Mouse (Mus musculus): ENCODE data around the gene Gm20662. TPM values are rescaled to one million over a fixed set of nuclear protein-coding genes. Genes with fewer than 3 reads are reported as not detected.
A peak's percentile ranks its signal among the peaks of the same experiment; 100 is the strongest.

The Gm20662 gene
- polyA plus RNA-seq, 1 experiment from 2014 or later, result 0.96 TPM

- H3K9ac ChIP-seq (ENCODE audit: low read length), result peak within 1 kb of the TSS; percentile 85
- H3K9me3 ChIP-seq (ENCODE audit: control insufficient read depth, low read length), result no peaks in the 10 kb centered on the region
- peak; percentile 73 for ATAC-seq (ENCODE audit: insufficient number of reproducible peaks, low FRiP score, low TSS enrichment, low read depth)
- H3K4me3 ChIP-seq (ENCODE audit: low read depth, low read length), result peak within 1 kb of the TSS; percentile 96
- H3K36me3 ChIP-seq (ENCODE audit: control insufficient read depth, insufficient read depth, low read length), result 0 out of 2 replicates have a peak, but pooled peaks cover 4% of the 10 kb centered on the region
- peaks cover 41% of the 10 kb centered on the region for H3K4me1 ChIP-seq (ENCODE audit: control insufficient read depth, insufficient read depth, low read length)
- WGBS, result 8% methylated on average over 14 of the region's 14 CpGs
- H3K27ac ChIP-seq (replicated peaks; ENCODE audit: low read depth, low read length), result peak within 1 kb of the TSS; percentile 100
- peak within 1 kb of the TSS; percentile 99 for H3K4me2 ChIP-seq (ENCODE audit: low read depth, severe bottlenecking)
- no peaks in the 10 kb centered on the region for H3K27me3 ChIP-seq (ENCODE audit: control insufficient read depth, insufficient read depth, low read length)
- peak; percentile 94 for DNase-seq (ENCODE audit: low spot score)
Observed at GRCm38 (mm10) chr9:107982681-107983346, 13.3 kb upstream of the Gm20662 start, which contains the start of gene Gm20661. Gene Gm20661, plus strand, starts transcription at chr9:107983058.

- H3K9ac ChIP-seq (ENCODE audit: low read length), result peak overlapping the region; percentile 85
- peak overlapping the region; percentile 99 for H3K4me2 ChIP-seq (ENCODE audit: low read depth, severe bottlenecking)
- peak overlapping the region; percentile 96 for H3K4me3 ChIP-seq (ENCODE audit: low read depth, low read length)
- H3K27me3 ChIP-seq (ENCODE audit: control insufficient read depth, insufficient read depth, low read length), result no peaks in the 10 kb centered on the region
- DNase-seq (ENCODE audit: low spot score), result peak; percentile 94
- H3K9me3 ChIP-seq (ENCODE audit: control insufficient read depth, low read length), result no peaks in the 10 kb centered on the region
- H3K36me3 ChIP-seq (ENCODE audit: control insufficient read depth, insufficient read depth, low read length), result 0 out of 2 replicates have a peak, but pooled peaks cover 4% of the 10 kb centered on the region
- H3K27ac ChIP-seq (replicated peaks; ENCODE audit: low read depth, low read length), result peak overlapping the region; percentile 100
- WGBS, result 7% methylated on average over 4 of the region's 4 CpGs
- H3K4me1 ChIP-seq (ENCODE audit: control insufficient read depth, insufficient read depth, low read length), result peaks cover 43% of the 10 kb centered on the region
- peak; percentile 63 for ATAC-seq (ENCODE audit: insufficient number of reproducible peaks, low FRiP score, low TSS enrichment, low read depth)
Observed at GRCm38 (mm10) chr9:107983421-107983890, 12.7 kb upstream of the Gm20662 start.

- H3K9me3 ChIP-seq (ENCODE audit: control insufficient read depth, low read length), result no peaks in the 10 kb centered on the region
- ATAC-seq (ENCODE audit: insufficient number of reproducible peaks, low FRiP score, low TSS enrichment, low read depth), result no peak
- 23% methylated on average over 19 of the region's 19 CpGs for WGBS
- peak overlapping the region; percentile 99 for H3K4me2 ChIP-seq (ENCODE audit: low read depth, severe bottlenecking)
- peak overlapping the region; percentile 100 for H3K27ac ChIP-seq (replicated peaks; ENCODE audit: low read depth, low read length)
- no peaks in the 10 kb centered on the region for H3K27me3 ChIP-seq (ENCODE audit: control insufficient read depth, insufficient read depth, low read length)
- peaks cover 43% of the 10 kb centered on the region for H3K4me1 ChIP-seq (ENCODE audit: control insufficient read depth, insufficient read depth, low read length)
- DNase-seq (ENCODE audit: low spot score), result peak; percentile 47
- peak overlapping the region; percentile 96 for H3K4me3 ChIP-seq (ENCODE audit: low read depth, low read length)
- H3K36me3 ChIP-seq (ENCODE audit: control insufficient read depth, insufficient read depth, low read length), result 0 out of 2 replicates have a peak, but pooled peaks cover 4% of the 10 kb centered on the region
- H3K9ac ChIP-seq (ENCODE audit: low read length), result peak overlapping the region; percentile 85
Observed at GRCm38 (mm10) chr9:107984052-107984753, 11.9 kb upstream of the Gm20662 start.

GRCm38 (mm10) chr9:107984754-107985055 lies 11.4 kb upstream of the Gm20662 start:
- Histone ChIP-seq H3K27ac (replicated peaks; ENCODE audit: low read depth, low read length) (peak overlapping the region; percentile 100), H3K9me3 (ENCODE audit: control insufficient read depth, low read length) (no peaks in the 10 kb centered on the region), H3K4me3 (ENCODE audit: low read depth, low read length) (peak overlapping the region; percentile 96), H3K4me2 (ENCODE audit: low read depth, severe bottlenecking) (peak overlapping the region; percentile 99), H3K36me3 (ENCODE audit: control insufficient read depth, insufficient read depth, low read length) (0 out of 2 replicates have a peak, but pooled peaks cover 4% of the 10 kb centered on the region), H3K4me1 (ENCODE audit: control insufficient read depth, insufficient read depth, low read length) (peaks cover 43% of the 10 kb centered on the region), H3K9ac (ENCODE audit: low read length) (peak overlapping the region; percentile 85), H3K27me3 (ENCODE audit: control insufficient read depth, insufficient read depth, low read length) (no peaks in the 10 kb centered on the region)
- ATAC-seq (ENCODE audit: insufficient number of reproducible peaks, low FRiP score, low TSS enrichment, low read depth) (no peak), DNase-seq (ENCODE audit: low spot score) (no peak)
- WGBS, result 28% methylated on average over 9 of the region's 9 CpGs

- no peaks in the 10 kb centered on the region for H3K27me3 ChIP-seq (ENCODE audit: control insufficient read depth, insufficient read depth, low read length)
- no peaks in the 10 kb centered on the region for H3K9me3 ChIP-seq (ENCODE audit: control insufficient read depth, low read length)
- WGBS, result under 1% methylated on average over 58 of the region's 58 CpGs
- H3K4me3 ChIP-seq (ENCODE audit: low read depth, low read length), result peak within 1 kb of the TSS; percentile 96
- peaks cover 38% of the 10 kb centered on the region for H3K4me1 ChIP-seq (ENCODE audit: control insufficient read depth, insufficient read depth, low read length)
- peak; percentile 96 for DNase-seq (ENCODE audit: low spot score)
- peak within 1 kb of the TSS; percentile 100 for H3K27ac ChIP-seq (replicated peaks; ENCODE audit: low read depth, low read length)
- peak; percentile 34 for ATAC-seq (ENCODE audit: insufficient number of reproducible peaks, low FRiP score, low TSS enrichment, low read depth)
- peak within 1 kb of the TSS; percentile 85 for H3K9ac ChIP-seq (ENCODE audit: low read length)
- H3K36me3 ChIP-seq (ENCODE audit: control insufficient read depth, insufficient read depth, low read length), result 0 out of 2 replicates have a peak, but pooled peaks cover 4% of the 10 kb centered on the region
- peak within 1 kb of the TSS; percentile 99 for H3K4me2 ChIP-seq (ENCODE audit: low read depth, severe bottlenecking)
Observed at GRCm38 (mm10) chr9:107985131-107986119, 10.7 kb upstream of the Gm20662 start, which contains the start of gene Inka1. Gene Inka1, minus strand, starts transcription at chr9:107985879.

- Histone ChIP-seq H3K4me3 (ENCODE audit: low read depth, low read length) (peak overlapping the region; percentile 96), H3K9me3 (ENCODE audit: control insufficient read depth, low read length) (no peaks in the 10 kb centered on the region), H3K36me3 (ENCODE audit: control insufficient read depth, insufficient read depth, low read length) (0 out of 2 replicates have a peak, but pooled peaks cover 4% of the 10 kb centered on the region), H3K9ac (ENCODE audit: low read length) (peak overlapping the region; percentile 39; the same call in 1 of the 2 replicates), H3K27ac (replicated peaks; ENCODE audit: low read depth, low read length) (peak overlapping the region; percentile 100), H3K4me2 (ENCODE audit: low read depth, severe bottlenecking) (peak overlapping the region; percentile 99), H3K4me1 (ENCODE audit: control insufficient read depth, insufficient read depth, low read length) (peaks cover 28% of the 10 kb centered on the region), H3K27me3 (ENCODE audit: control insufficient read depth, insufficient read depth, low read length) (no peaks in the 10 kb centered on the region)
- ATAC-seq (ENCODE audit: insufficient number of reproducible peaks, low FRiP score, low TSS enrichment, low read depth) (no peak), DNase-seq (ENCODE audit: low spot score) (peak; percentile 92)
- WGBS, result 5% methylated on average over 18 of the region's 18 CpGs
Observed at GRCm38 (mm10) chr9:107986376-107986775, 9.8 kb upstream of the Gm20662 start.

GRCm38 (mm10) chr9:107987950-107988349 lies 8.2 kb upstream of the Gm20662 start:
- peaks cover 18% of the 10 kb centered on the region for H3K4me1 ChIP-seq (ENCODE audit: control insufficient read depth, insufficient read depth, low read length)
- 0 out of 2 replicates have a peak, but pooled peaks cover 4% of the 10 kb centered on the region for H3K36me3 ChIP-seq (ENCODE audit: control insufficient read depth, insufficient read depth, low read length)
- H3K4me3 ChIP-seq (ENCODE audit: low read depth, low read length), result no peak overlapping the region
- 68% methylated on average over 3 of the region's 3 CpGs for WGBS
- no peak overlapping the region for H3K27ac ChIP-seq (replicated peaks; ENCODE audit: low read depth, low read length)
- H3K9ac ChIP-seq (ENCODE audit: low read length), result no peak overlapping the region
- no peaks in the 10 kb centered on the region for H3K9me3 ChIP-seq (ENCODE audit: control insufficient read depth, low read length)
- ATAC-seq (ENCODE audit: insufficient number of reproducible peaks, low FRiP score, low TSS enrichment, low read depth) (no peak), DNase-seq (ENCODE audit: low spot score) (no peak)
- H3K4me2 ChIP-seq (ENCODE audit: low read depth, severe bottlenecking), result no peak overlapping the region
- no peaks in the 10 kb centered on the region for H3K27me3 ChIP-seq (ENCODE audit: control insufficient read depth, insufficient read depth, low read length)

All from limb, embryonic 11.5 days (tissue).